Mouse (Mus musculus): ENCODE measurements around the gene Tmem243. TPM values are rescaled to one million over a fixed set of nuclear protein-coding genes. Genes with fewer than 3 reads are reported as not detected.

The Tmem243 gene
- 1 to 10 TPM; 6.7 to 7.1 TPM for total RNA-seq (2021)

GRCm38 (mm10) chr5:9100207-9100848, at the start of gene Tmem243:
TSS of gene Tmem243 (plus strand) at chr5:9100668.
- DNase-seq: peak; percentile 90

GRCm38 (mm10) chr5:9056020-9056660, 44.3 kb upstream of the Tmem243 start:
- peak; percentile 76 for DNase-seq

- DNase-seq: no peak
These were observed 43.1 kb upstream of the Tmem243 start for GRCm38 (mm10) chr5:9057277-9057879.

- DNase-seq: no peak
These were observed 41.0 kb upstream of the Tmem243 start for GRCm38 (mm10) chr5:9059303-9060023.

GRCm38 (mm10) chr5:9060228-9060627, 40.2 kb upstream of the Tmem243 start:
- no peak for DNase-seq

GRCm38 (mm10) chr5:9064217-9064616, 36.3 kb upstream of the Tmem243 start:
- no peak for DNase-seq

GRCm38 (mm10) chr5:9068886-9069285, 31.6 kb upstream of the Tmem243 start:
- peak; percentile 24 for DNase-seq

- DNase-seq: no peak
These were observed 30.8 kb upstream of the Tmem243 start for GRCm38 (mm10) chr5:9069599-9070209.

- no peak for DNase-seq
These were observed 29.1 kb upstream of the Tmem243 start for GRCm38 (mm10) chr5:9071360-9071759.

GRCm38 (mm10) chr5:9073177-9073854, 27.2 kb upstream of the Tmem243 start:
- no peak for DNase-seq

GRCm38 (mm10) chr5:9079773-9080501, 20.5 kb upstream of the Tmem243 start:
- no peak for DNase-seq

GRCm38 (mm10) chr5:9086924-9087719, 13.3 kb upstream of the Tmem243 start:
- DNase-seq: no peak

GRCm38 (mm10) chr5:9090493-9091106, 9.9 kb upstream of the Tmem243 start:
- no peak for DNase-seq

GRCm38 (mm10) chr5:9092716-9093115, 7.8 kb upstream of the Tmem243 start:
- DNase-seq: no peak

GRCm38 (mm10) chr5:9093490-9093889, 7.0 kb upstream of the Tmem243 start:
- DNase-seq: no peak

- DNase-seq: peak; percentile 61
These were observed 657 bp downstream of the Tmem243 start for GRCm38 (mm10) chr5:9100849-9101801.

GRCm38 (mm10) chr5:9102696-9103095, 2.2 kb downstream of the Tmem243 start:
- no peak for DNase-seq

GRCm38 (mm10) chr5:9103958-9104357, 3.5 kb downstream of the Tmem243 start:
- DNase-seq: no peak

GRCm38 (mm10) chr5:9106806-9107205, 6.3 kb downstream of the Tmem243 start:
- DNase-seq: no peak
